Mouse (Mus musculus): ENCODE data around the gene Pus10.

DNA sequence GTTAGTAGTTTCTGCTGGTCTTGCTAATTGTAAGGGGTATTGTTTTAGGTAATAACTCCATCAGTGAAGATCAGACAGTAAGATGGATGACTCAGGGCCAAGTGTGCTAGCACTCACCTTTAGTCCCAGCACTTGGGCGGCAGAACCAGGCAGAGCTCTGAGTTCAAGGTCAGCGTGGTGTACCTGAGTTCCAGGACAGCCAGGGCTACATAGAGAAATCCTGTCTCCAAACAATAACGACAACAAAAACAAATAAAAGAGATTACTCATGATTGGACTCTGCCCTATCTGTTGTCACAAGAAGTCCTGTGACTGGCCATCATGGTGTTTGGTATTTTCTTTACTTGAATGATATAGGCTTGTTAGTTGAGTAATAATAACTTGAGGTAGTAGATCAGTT, 36.4 kb downstream of the Pus10 start:
- TF ChIP-seq POLR2A (IDR thresholded peaks at IDR 0.05; ENCODE audit: control insufficient read depth, extremely low read depth, insufficient read depth, low read length, poor library complexity) (no peak), CTCF (IDR thresholded peaks at IDR 0.05; ENCODE audit: borderline replicate concordance, control insufficient read depth, extremely low read depth, insufficient read depth, low read length, poor library complexity) (no peak)
